In genomic region chr12:9251772-9252171, GRCm38 (mm10) we compare ENCODE assay signal across 9 mouse cellular contexts.
DNase-seq lines count a peak whose midpoint lies in the region; ATAC-seq and TF ChIP-seq lines count a peak whose summit lies in the region.
"Had no signal": no experiment of that assay in that cellular context is flagged by ENCODE, and none has a peak within 500 bp of the region (broad histone marks: within the 10 kb centered on the region; RNA-seq: fewer than 3 reads in every experiment).

No protein-coding gene starts in this region.

- 23% methylated on average over 5 of the region's 5 CpGs for WGBS in forebrain, embryonic 10.5 days
- 25% methylated on average over 5 of the region's 5 CpGs for WGBS in forebrain, embryonic 15.5 days
- WGBS in embryonic facial prominence, embryonic 11.5 days, result 22% methylated on average over 5 of the region's 5 CpGs
- WGBS in lung, adult 2 months, result 20% methylated on average over 5 of the region's 5 CpGs

- H3K9me3 ChIP-seq in forebrain, embryonic 10.5 days, result no peaks in the 10 kb centered on the region
- H3K9me3 ChIP-seq in forebrain, embryonic 15.5 days, result no peaks in the 10 kb centered on the region
- no peaks in the 10 kb centered on the region for H3K9me3 ChIP-seq in embryonic facial prominence, embryonic 11.5 days (replicated peaks; ENCODE audit: control insufficient read depth, low read length)
- H3K9me3 ChIP-seq: heart, embryonic 15.5 days had no signal

- H3K36me3 ChIP-seq in forebrain, embryonic 10.5 days (replicated peaks), result no peaks in the 10 kb centered on the region
- H3K36me3 ChIP-seq in forebrain, embryonic 15.5 days, result no peaks in the 10 kb centered on the region
- no peaks in the 10 kb centered on the region for H3K36me3 ChIP-seq in embryonic facial prominence, embryonic 11.5 days (replicated peaks; ENCODE audit: control insufficient read depth, insufficient read depth, low read depth, low read length)
- H3K36me3 ChIP-seq: heart, embryonic 15.5 days had no signal

- peak; percentile 38 for DNase-seq in forebrain, embryonic 10.5 days (ENCODE audit: extremely low spot score, low spot score)
- peak; percentile 58 for DNase-seq in urinary bladder, postnatal 14 days (ENCODE audit: low spot score)
- no peak for DNase-seq in urinary bladder, postnatal 10 days (ENCODE audit: low spot score)
- peak; percentile 72 for DNase-seq in embryonic facial prominence, embryonic 11.5 days (ENCODE audit: low spot score)
- DNase-seq in kidney, adult 8-10 months, result peak; percentile 28 to 58
- DNase-seq in lung, adult 2 months, result peak; percentile 32
- peak; percentile 14 for DNase-seq in skeletal muscle tissue, adult 2 months (ENCODE audit: low read depth, low spot score)

- no peak for ATAC-seq in forebrain, embryonic 15.5 days (replicated peaks)
- no peak for ATAC-seq in embryonic facial prominence, embryonic 11.5 days (replicated peaks; ENCODE audit: insufficient number of reproducible peaks, low FRiP score, low TSS enrichment, low read depth)

- no peaks in the 10 kb centered on the region for H3K27me3 ChIP-seq in forebrain, embryonic 10.5 days (ENCODE audit: poor library complexity, severe bottlenecking)
- no peaks in the 10 kb centered on the region for H3K27me3 ChIP-seq in forebrain, embryonic 15.5 days
- H3K27me3 ChIP-seq in embryonic facial prominence, embryonic 11.5 days (ENCODE audit: control insufficient read depth, insufficient read depth, low read length), result no peaks in the 10 kb centered on the region
- H3K27me3 ChIP-seq: heart, embryonic 15.5 days had no signal

- no peak overlapping the region for H3K4me2 ChIP-seq in forebrain, embryonic 15.5 days (replicated peaks)
- H3K4me2 ChIP-seq in embryonic facial prominence, embryonic 11.5 days (ENCODE audit: low read depth, low read length), result no peak overlapping the region
- H3K4me2 ChIP-seq: heart, embryonic 15.5 days had no signal

- H3K27ac ChIP-seq in forebrain, embryonic 10.5 days, result no peak overlapping the region
- no peak overlapping the region for H3K27ac ChIP-seq in forebrain, embryonic 15.5 days (replicated peaks)
- H3K27ac ChIP-seq in embryonic facial prominence, embryonic 11.5 days (replicated peaks; ENCODE audit: low read depth, low read length), result no peak overlapping the region
- H3K27ac ChIP-seq: heart, embryonic 15.5 days had no signal

- no peak overlapping the region for H3K4me3 ChIP-seq in forebrain, embryonic 10.5 days
- no peak overlapping the region for H3K4me3 ChIP-seq in forebrain, embryonic 15.5 days
- no peak overlapping the region for H3K4me3 ChIP-seq in embryonic facial prominence, embryonic 11.5 days (ENCODE audit: low read depth, low read length)
- H3K4me3 ChIP-seq in lung, adult 2 months (replicated peaks; ENCODE audit: extremely low read depth, low read depth, low read length), result no peak overlapping the region
- H3K4me3 ChIP-seq: heart, embryonic 15.5 days had no signal

- peak; percentile 81 for TF ChIP-seq CTCF in lung, adult 2 months (IDR thresholded peaks at IDR 0.05; ENCODE audit: insufficient read depth, low read length)

- no peak overlapping the region for H3K9ac ChIP-seq in forebrain, embryonic 15.5 days (replicated peaks)
- no peak overlapping the region for H3K9ac ChIP-seq in embryonic facial prominence, embryonic 11.5 days (replicated peaks; ENCODE audit: low read length)
- H3K9ac ChIP-seq: heart, embryonic 15.5 days had no signal

- TF ChIP-seq POLR2A in lung, adult 2 months (IDR thresholded peaks at IDR 0.05; ENCODE audit: borderline replicate concordance, extremely low read depth, low read depth, low read length), result no peak

- H3K4me1 ChIP-seq in forebrain, embryonic 10.5 days, result peaks cover 9% of the 10 kb centered on the region; the same call in 1 of the 2 replicates
- H3K4me1 ChIP-seq in forebrain, embryonic 15.5 days, result 0 out of 2 replicates have a peak, but pooled peaks cover 6% of the 10 kb centered on the region
- H3K4me1 ChIP-seq in embryonic facial prominence, embryonic 11.5 days (ENCODE audit: control insufficient read depth, insufficient read depth, low read length), result no peaks in the 10 kb centered on the region
- no peaks in the 10 kb centered on the region for H3K4me1 ChIP-seq in lung, adult 2 months (ENCODE audit: control insufficient read depth, insufficient read depth, low read length)
